Comparison of ENCODE assay signal across 9 mouse cellular contexts in genomic region chr4:100097364-100097979, GRCm38 (mm10). TPM values are rescaled to one million over a fixed set of nuclear protein-coding genes. Genes with fewer than 3 reads are reported as not detected.
DNase-seq lines count a peak whose midpoint lies in the region; ATAC-seq and TF ChIP-seq lines count a peak whose summit lies in the region.
"Had no signal": no experiment of that assay in that cellular context is flagged by ENCODE, and none has a peak within 500 bp of the region (broad histone marks: within the 10 kb centered on the region; RNA-seq: fewer than 3 reads in every experiment).

No protein-coding gene starts in this region.

- no peak for ATAC-seq in heart, embryonic 11.5 days (replicated peaks; ENCODE audit: insufficient number of reproducible peaks, low FRiP score, low TSS enrichment)
- no peak for ATAC-seq in forebrain, postnatal 0 days

- H3K27me3 ChIP-seq in heart, embryonic 11.5 days (ENCODE audit: control insufficient read depth, insufficient read depth, low read length), result peaks cover 4% of the 10 kb centered on the region; the same call in 1 of the 2 replicates
- peaks cover 13% of the 10 kb centered on the region; the same call in 1 of the 2 replicates for H3K27me3 ChIP-seq in forebrain, postnatal 0 days (ENCODE audit: insufficient read depth, low read length)
- H3K27me3 ChIP-seq in midbrain, embryonic 10.5 days (ENCODE audit: low read depth, poor library complexity, severe bottlenecking), result peaks cover 44% of the 10 kb centered on the region

- peak overlapping the region; percentile 80 for H3K9ac ChIP-seq in heart, embryonic 11.5 days (ENCODE audit: low read depth, low read length)
- H3K9ac ChIP-seq in ES-E14 (ENCODE audit: insufficient read depth, low read depth, low read length, poor library complexity, severe bottlenecking), result no peak overlapping the region
- no peak overlapping the region for H3K9ac ChIP-seq in forebrain, postnatal 0 days

- no peak for TF ChIP-seq CTCF in forebrain, postnatal 0 days (IDR thresholded peaks at IDR 0.05; ENCODE audit: low read depth)

- H3K4me3 ChIP-seq in heart, embryonic 11.5 days (ENCODE audit: low read depth, low read length), result peak overlapping the region; percentile 63
- no peak overlapping the region; a peak in 1 of 4 replicates for H3K4me3 ChIP-seq in ES-E14 (ENCODE audit: insufficient read depth in 1 of 2, low read depth in 1 of 2, low read length in 2 of 2, poor library complexity in 1 of 2, severe bottlenecking in 1 of 2)
- H3K4me3 ChIP-seq in forebrain, postnatal 0 days (ENCODE audit: low read depth, low read length), result 0 out of 2 replicates have a peak overlapping the region, but pooled peaks have one; percentile 54
- H3K4me3 ChIP-seq in midbrain, embryonic 10.5 days, result peak overlapping the region; percentile 77
- H3K4me3 ChIP-seq: left cerebral cortex, adult 2 months had no signal

- no peak overlapping the region for H3K27ac ChIP-seq in heart, embryonic 11.5 days (ENCODE audit: low read depth, low read length)
- H3K27ac ChIP-seq in ES-E14 (ENCODE audit: insufficient read depth, low read depth, low read length, poor library complexity, severe bottlenecking), result 0 out of 2 replicates have a peak overlapping the region, but pooled peaks have one; percentile 8
- H3K27ac ChIP-seq in forebrain, postnatal 0 days (ENCODE audit: low read depth, low read length), result no peak overlapping the region
- H3K27ac ChIP-seq in midbrain, embryonic 10.5 days (replicated peaks), result no peak overlapping the region; the same call in 1 of the 2 replicates
- H3K27ac ChIP-seq: left cerebral cortex, adult 2 months had no signal

- in situ Hi-C loops in ES-E14 (cut with MboI; ENCODE audit: low sequenced_read_pairs in 2 of 2, unreplicated experiment in 2 of 2), result no loop called here

- intact Hi-C loops in heart, postnatal 36 days (cut with DNase I), result loop anchor here (5.0 to 10.0 kb wide), 3 partner anchors 90 to 153 kb away; no protein-coding TSS in a partner anchor

- no peaks in the 10 kb centered on the region for H3K36me3 ChIP-seq in heart, embryonic 11.5 days (ENCODE audit: control insufficient read depth, insufficient read depth, low read length)
- no peaks in the 10 kb centered on the region for H3K36me3 ChIP-seq in ES-E14 (ENCODE audit: control insufficient read depth, insufficient read depth, low read length, poor library complexity, severe bottlenecking)
- no peaks in the 10 kb centered on the region for H3K36me3 ChIP-seq in forebrain, postnatal 0 days (ENCODE audit: insufficient read depth)
- no peaks in the 10 kb centered on the region for H3K36me3 ChIP-seq in midbrain, embryonic 10.5 days

- WGBS in heart, embryonic 11.5 days (ENCODE audit: insufficient replicate concordance), result 16% methylated on average over 10 of the region's 10 CpGs
- 26% methylated on average over 10 of the region's 10 CpGs for WGBS in forebrain, postnatal 0 days
- WGBS in midbrain, embryonic 10.5 days, result 6% methylated on average over 10 of the region's 10 CpGs

- DNase-seq in heart, postnatal 36 days, result no peak
- peak; percentile 79 for DNase-seq in ES-E14 (ENCODE audit: low read depth, low spot score)
- DNase-seq in forebrain, postnatal 0 days, result no peak
- no peak for DNase-seq in midbrain, embryonic 10.5 days (ENCODE audit: low spot score)
- DNase-seq in embryo, embryonic 11 days, result no peak
- no peak for DNase-seq in natural killer cell, adult 2 months (ENCODE audit: low spot score in 2 of 2)
- no peak for DNase-seq in ovary, postnatal 36 days (ENCODE audit: low spot score)

- peak overlapping the region; percentile 66 for H3K4me2 ChIP-seq in heart, embryonic 11.5 days
- H3K4me2 ChIP-seq in forebrain, postnatal 0 days (ENCODE audit: low read depth), result 0 out of 2 replicates have a peak overlapping the region, but pooled peaks have one; percentile 98

- no peaks in the 10 kb centered on the region for H3K9me3 ChIP-seq in heart, embryonic 11.5 days (replicated peaks; ENCODE audit: control insufficient read depth, low read length)
- H3K9me3 ChIP-seq in ES-E14 (ENCODE audit: control insufficient read depth, insufficient read depth, low read depth, low read length), result no peaks in the 10 kb centered on the region
- no peaks in the 10 kb centered on the region for H3K9me3 ChIP-seq in forebrain, postnatal 0 days (ENCODE audit: low read length)
- H3K9me3 ChIP-seq in midbrain, embryonic 10.5 days (replicated peaks), result no peaks in the 10 kb centered on the region

- peaks cover 2% of the 10 kb centered on the region; the same call in 1 of the 2 replicates for H3K4me1 ChIP-seq in heart, embryonic 11.5 days (ENCODE audit: control insufficient read depth, insufficient read depth, low read length)
- peaks cover 0 to 9% of the 10 kb centered on the region in 2 experiments; a peak in 2 of 4 replicates for H3K4me1 ChIP-seq in ES-E14 (ENCODE audit: control insufficient read depth in 2 of 2, insufficient read depth in 2 of 2, low read length in 2 of 2, poor library complexity in 1 of 2)
- H3K4me1 ChIP-seq in forebrain, postnatal 0 days (ENCODE audit: insufficient read depth), result no peaks in the 10 kb centered on the region
- H3K4me1 ChIP-seq in midbrain, embryonic 10.5 days, result peaks cover 38% of the 10 kb centered on the region

TF ChIP-seq in ES-E14, 5 proteins besides CTCF, POLR2A, EP300 and RAD21:
- TF ChIP-seq CHD2 (IDR thresholded peaks at IDR 0.05; ENCODE audit: low read depth, low read length) (no peak), ZC3H11A (IDR thresholded peaks at IDR 0.05; ENCODE audit: borderline replicate concordance, low read depth, low read length) (no peak), ZNF384 (IDR thresholded peaks at IDR 0.05; ENCODE audit: low read depth, low read length) (no peak), HCFC1 (IDR thresholded peaks at IDR 0.05; ENCODE audit: borderline replicate concordance, insufficient read depth, low read length) (no peak), MAFK (IDR thresholded peaks at IDR 0.05; ENCODE audit: insufficient read depth, low read depth, low read length) (no peak)

RNA-seq across cellular contexts. Expression of gene Ror1, which starts 1.9 kb away (rescaled TPM):
- 7.3 and 9.7 TPM in 2 replicates for polyA plus RNA-seq in heart, embryonic 11.5 days (2014; fragmentation: Nextera tagmentation; extraction: Ambion mirVana)
- total RNA-seq in heart, postnatal 36 days (2021), result 1 to 10 TPM; 4.4 to 5.2 TPM
- total RNA-seq in ES-E14 (2012; rRNA removed), result 2.2 and 3.0 TPM in 2 replicates
- total RNA-seq in forebrain, postnatal 0 days (2014; rRNA removed), result 1.8 and 2.4 TPM in 2 replicates
- 0.80 and 0.93 TPM in 2 replicates for polyA plus RNA-seq in forebrain, postnatal 0 days (2015; fragmentation: Nextera tagmentation; extraction: Ambion mirVana)
- 5.0 and 5.9 TPM in 2 replicates for polyA plus RNA-seq in midbrain, embryonic 10.5 days (2016; fragmentation: Nextera tagmentation; extraction: Ambion mirVana)

Comparison
In these comparisons a context has a peak if more than half of its experiments do, and no peak if none do; other contexts are left out.
1. H3K4me3 ChIP-seq: peak in heart, embryonic 11.5 days (single experiment), forebrain, postnatal 0 days (single experiment) and midbrain, embryonic 10.5 days (single experiment); none in ES-E14 (0 of 2).